Mouse (Mus musculus) forebrain, embryonic 16.5 days (tissue): Measurements from ENCODE around the gene Slc11a1. TPM values are rescaled to one million over a fixed set of nuclear protein-coding genes. Genes with fewer than 3 reads are reported as not detected.

Experiments
- ATAC-seq: fragments of 200-750 bp; cut with Nextera tagmentation; 2 replicates; pipeline ENCODE4 v1.8.0; 2017; ENCODE audit warnings: mild to moderate bottlenecking, moderate library complexity
- H3K27ac ChIP-seq: fragments of 300-500 bp; sonication (generic); 2 replicates; pipeline ENCODE4 v1.5.1; 2014; ENCODE audit warnings: low read length, control low read depth
- H3K27me3 ChIP-seq: fragments of 300-500 bp; sonication (generic); replicated peaks from 2 replicates; pipeline ENCODE4 v1.6.1; 2014; ENCODE audit warnings: low read length; ENCODE audit not compliant: control insufficient read depth, insufficient read depth
- H3K36me3 ChIP-seq: fragments of 300-500 bp; sonication (generic); 2 replicates; pipeline ENCODE4 v1.6.1; 2014; ENCODE audit not compliant: control insufficient read depth, insufficient read depth
- H3K4me1 ChIP-seq: fragments of 300-500 bp; sonication (generic); replicated peaks from 2 replicates; pipeline ENCODE4 v1.6.1; 2014; ENCODE audit warnings: low read length; ENCODE audit not compliant: control insufficient read depth, insufficient read depth
- H3K4me2 ChIP-seq: fragments of 300-500 bp; sonication (generic); 2 replicates; pipeline ENCODE4 v1.6.1; 2014; ENCODE audit warnings: mild to moderate bottlenecking, low read length, control low read depth
- H3K4me3 ChIP-seq: fragments of 300-500 bp; sonication (generic); replicated peaks from 2 replicates; pipeline ENCODE4 v1.5.1; 2014; ENCODE audit warnings: mild to moderate bottlenecking, low read length, control low read depth
- H3K9ac ChIP-seq: fragments of 300-500 bp; sonication (generic); replicated peaks from 2 replicates; pipeline ENCODE4 v1.6.1; 2014; ENCODE audit warnings: low read depth, low read length, control low read depth
- H3K9me3 ChIP-seq: fragments of 300-500 bp; sonication (generic); 2 replicates; pipeline ENCODE4 v1.6.1; 2016; ENCODE audit warnings: low read length; ENCODE audit not compliant: control insufficient read depth
- WGBS: fragments of 180-500 bp; shearing (Covaris S2); extraction: QIAGEN DNeasy Blood & Tissue Kit; methylation state at CpG from one replicate; pipeline ENCODE4 v1.1.7; 2014; 5-methylcytosine and 5-hydroxymethylcytosine counted together
- polyA plus RNA-seq: library from polyadenylated mRNA; unstranded; fragments of >200 nt; fragmentation: Nextera tagmentation; extraction: Ambion mirVana; gene quantifications from 2 replicates; pipeline ENCODE4 v1.2.1, GENCODE M21; 2015

Slc11a1 gene
- polyA plus RNA-seq, 1 experiment from 2014 or later: 1.5 TPM

- Histone ChIP-seq H3K27me3 (no peaks in the 10 kb centered on the region), H3K9me3 (no peaks in the 10 kb centered on the region), H3K4me1 (no peaks in the 10 kb centered on the region; the same call in 1 of the 2 replicates), H3K27ac (no peak overlapping the region), H3K9ac (no peak overlapping the region), H3K36me3 (no peaks in the 10 kb centered on the region), H3K4me3 (no peak overlapping the region), H3K4me2 (no peak overlapping the region)
- no peak for ATAC-seq
- 71% methylated on average over 11 of the region's 11 CpGs for WGBS
These were observed 30.7 kb upstream of the Slc11a1 start for GRCm38 (mm10) chr1:74344163-74344916.

GRCm38 (mm10) chr1:74351185-74351769, 23.7 kb upstream of the Slc11a1 start:
- no peak overlapping the region for H3K9ac ChIP-seq
- H3K4me1 ChIP-seq: no peaks in the 10 kb centered on the region
- no peak overlapping the region for H3K27ac ChIP-seq
- H3K4me2 ChIP-seq: no peak overlapping the region
- no peaks in the 10 kb centered on the region for H3K9me3 ChIP-seq
- no peak for ATAC-seq
- 96% methylated on average over 13 of the region's 13 CpGs for WGBS
- H3K36me3 ChIP-seq: 0 out of 2 replicates have a peak, but pooled peaks cover 6% of the 10 kb centered on the region
- no peak overlapping the region for H3K4me3 ChIP-seq
- H3K27me3 ChIP-seq: no peaks in the 10 kb centered on the region

- no peak overlapping the region for H3K27ac ChIP-seq
- no peak overlapping the region for H3K9ac ChIP-seq
- WGBS: 75% methylated on average over 5 of the region's 5 CpGs
- no peaks in the 10 kb centered on the region for H3K27me3 ChIP-seq
- H3K4me2 ChIP-seq: no peak overlapping the region
- H3K36me3 ChIP-seq: 0 out of 2 replicates have a peak, but pooled peaks cover 6% of the 10 kb centered on the region
- H3K4me3 ChIP-seq: no peak overlapping the region
- no peaks in the 10 kb centered on the region for H3K4me1 ChIP-seq
- ATAC-seq: no peak
- no peaks in the 10 kb centered on the region for H3K9me3 ChIP-seq
These were observed 22.4 kb upstream of the Slc11a1 start for GRCm38 (mm10) chr1:74352532-74353096.

- ATAC-seq: no peak
- no peaks in the 10 kb centered on the region for H3K4me1 ChIP-seq
- no peak overlapping the region for H3K9ac ChIP-seq
- no peaks in the 10 kb centered on the region for H3K9me3 ChIP-seq
- H3K27ac ChIP-seq: no peak overlapping the region
- 0 out of 2 replicates have a peak, but pooled peaks cover 6% of the 10 kb centered on the region for H3K36me3 ChIP-seq
- WGBS: 88% methylated on average over 9 of the region's 9 CpGs
- H3K4me2 ChIP-seq: no peak overlapping the region
- no peaks in the 10 kb centered on the region for H3K27me3 ChIP-seq
- no peak overlapping the region for H3K4me3 ChIP-seq
These were observed 21.4 kb upstream of the Slc11a1 start for GRCm38 (mm10) chr1:74353453-74354229.

- no peak for ATAC-seq
- 0 out of 2 replicates have a peak, but pooled peaks cover 4% of the 10 kb centered on the region for H3K36me3 ChIP-seq
- no peak overlapping the region for H3K4me3 ChIP-seq
- H3K9me3 ChIP-seq: no peaks in the 10 kb centered on the region
- no peak overlapping the region for H3K9ac ChIP-seq
- H3K27me3 ChIP-seq: no peaks in the 10 kb centered on the region
- no peak overlapping the region for H3K4me2 ChIP-seq
- H3K4me1 ChIP-seq: no peaks in the 10 kb centered on the region
- no peak overlapping the region for H3K27ac ChIP-seq
These were observed 17.5 kb upstream of the Slc11a1 start for GRCm38 (mm10) chr1:74357531-74357930.

- WGBS: 89% methylated on average over 5 of the region's 5 CpGs
- no peak overlapping the region for H3K27ac ChIP-seq
- ATAC-seq: no peak
These were observed 15.0 kb upstream of the Slc11a1 start for GRCm38 (mm10) chr1:74359952-74360517.

GRCm38 (mm10) chr1:74361812-74362211, 13.2 kb upstream of the Slc11a1 start, which contains the start of gene Catip:
TSS of gene Catip (plus strand) at chr1:74362108.
- Histone ChIP-seq H3K36me3 (no peaks in the 10 kb centered on the region), H3K9ac (no peak within 1 kb of the TSS), H3K27ac (no peak within 1 kb of the TSS), H3K4me3 (no peak within 1 kb of the TSS), H3K4me2 (no peak within 1 kb of the TSS), H3K9me3 (no peaks in the 10 kb centered on the region), H3K4me1 (no peaks in the 10 kb centered on the region), H3K27me3 (no peaks in the 10 kb centered on the region)
- peak; percentile 86 for ATAC-seq
- 0% methylated on average over 2 of the region's 2 CpGs for WGBS

More at GRCm38 (mm10) chr1:74359952-74360517, 15.0 kb upstream of the Slc11a1 start:
- H3K9me3 ChIP-seq: no peaks in the 10 kb centered on the region
- no peak overlapping the region for H3K4me2 ChIP-seq
- H3K36me3 ChIP-seq: no peaks in the 10 kb centered on the region
- no peak overlapping the region for H3K4me3 ChIP-seq
- no peaks in the 10 kb centered on the region for H3K4me1 ChIP-seq
- no peaks in the 10 kb centered on the region for H3K27me3 ChIP-seq
- no peak overlapping the region for H3K9ac ChIP-seq

GRCm38 (mm10) chr1:74362325-74363229, 12.4 kb upstream of the Slc11a1 start:
- Histone ChIP-seq H3K9me3 (no peaks in the 10 kb centered on the region), H3K27ac (no peak overlapping the region), H3K4me3 (no peak overlapping the region), H3K4me2 (no peak overlapping the region), H3K9ac (no peak overlapping the region), H3K4me1 (no peaks in the 10 kb centered on the region), H3K27me3 (no peaks in the 10 kb centered on the region), H3K36me3 (no peaks in the 10 kb centered on the region)
- WGBS: 68% methylated on average over 17 of the region's 17 CpGs
- peak; percentile 27; the same call in 1 of the 2 replicates for ATAC-seq
